Mouse (Mus musculus) left cerebral cortex, postnatal 36 days (tissue): ENCODE results near the gene Gm2115. TPM values are rescaled to one million over a fixed set of nuclear protein-coding genes. Genes with fewer than 3 reads are reported as not detected.

Source experiments
- DNase-seq, 2 experiments: peaks; one replicate each; pipeline ENCODE4 v3.0.0; 2021 to 2022; ENCODE audit warnings: low spot score in 2 of 2, mixed read lengths in 1 of 2
- intact Hi-C: fragments of 180-260 bp; cut with DNase I; formaldehyde crosslinking; loops from one replicate; pipeline ENCODE4 v1.15.1; 2025
- total RNA-seq, 2 experiments: library from RNA; stranded (reverse); gene quantifications; 2 replicates each; pipeline ENCODE4 v1.2.3; 2021

The Gm2115 gene
- 1 to 10 TPM; 4.6 to 4.8 TPM for total RNA-seq

DNA sequence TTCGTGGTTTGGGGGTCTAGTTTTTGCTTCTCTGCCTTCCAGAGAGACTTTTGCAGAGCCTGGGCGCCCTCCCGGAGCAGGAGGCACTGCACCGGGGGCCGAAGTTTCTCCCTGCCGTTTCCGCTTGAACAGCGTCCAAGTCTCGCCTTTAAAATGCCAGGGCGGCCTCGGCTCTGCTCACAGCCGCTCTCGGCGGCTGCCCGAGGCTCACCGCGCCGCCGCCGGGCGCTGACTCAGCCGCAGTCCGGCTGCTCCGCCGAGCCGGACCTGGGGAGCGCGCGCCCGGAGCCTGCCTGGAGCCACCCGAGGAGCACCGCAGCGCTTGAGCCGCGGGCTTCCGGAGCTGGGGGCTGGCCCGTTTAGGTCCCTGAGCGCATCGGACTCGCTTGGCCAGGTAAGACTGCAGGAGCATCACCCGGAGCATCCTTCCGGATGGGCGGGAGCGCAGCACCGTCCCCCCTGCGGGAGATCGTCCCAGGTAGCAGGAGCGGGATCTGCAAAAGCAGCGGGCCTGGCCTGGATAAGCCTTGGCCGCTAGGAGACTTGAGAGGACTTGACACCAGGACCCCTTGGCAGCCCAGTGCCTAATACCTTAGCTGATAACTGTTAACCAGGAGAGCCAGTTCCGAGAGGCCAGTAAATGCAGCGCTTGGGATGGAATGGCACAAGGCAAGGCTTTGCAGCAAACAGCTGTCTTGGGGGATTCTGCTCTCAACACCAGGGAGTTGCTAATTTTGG, at the start of gene Gm2115:
Gm2115 (plus strand) TSS at position 159 of the 738 bp plus-strand sequence.
- intact Hi-C loops: loop anchor here (10.0 kb wide), 1 partner anchor 74 kb away; no protein-coding TSS in a partner anchor
- DNase-seq: peak; percentile 37 to 61

DNA sequence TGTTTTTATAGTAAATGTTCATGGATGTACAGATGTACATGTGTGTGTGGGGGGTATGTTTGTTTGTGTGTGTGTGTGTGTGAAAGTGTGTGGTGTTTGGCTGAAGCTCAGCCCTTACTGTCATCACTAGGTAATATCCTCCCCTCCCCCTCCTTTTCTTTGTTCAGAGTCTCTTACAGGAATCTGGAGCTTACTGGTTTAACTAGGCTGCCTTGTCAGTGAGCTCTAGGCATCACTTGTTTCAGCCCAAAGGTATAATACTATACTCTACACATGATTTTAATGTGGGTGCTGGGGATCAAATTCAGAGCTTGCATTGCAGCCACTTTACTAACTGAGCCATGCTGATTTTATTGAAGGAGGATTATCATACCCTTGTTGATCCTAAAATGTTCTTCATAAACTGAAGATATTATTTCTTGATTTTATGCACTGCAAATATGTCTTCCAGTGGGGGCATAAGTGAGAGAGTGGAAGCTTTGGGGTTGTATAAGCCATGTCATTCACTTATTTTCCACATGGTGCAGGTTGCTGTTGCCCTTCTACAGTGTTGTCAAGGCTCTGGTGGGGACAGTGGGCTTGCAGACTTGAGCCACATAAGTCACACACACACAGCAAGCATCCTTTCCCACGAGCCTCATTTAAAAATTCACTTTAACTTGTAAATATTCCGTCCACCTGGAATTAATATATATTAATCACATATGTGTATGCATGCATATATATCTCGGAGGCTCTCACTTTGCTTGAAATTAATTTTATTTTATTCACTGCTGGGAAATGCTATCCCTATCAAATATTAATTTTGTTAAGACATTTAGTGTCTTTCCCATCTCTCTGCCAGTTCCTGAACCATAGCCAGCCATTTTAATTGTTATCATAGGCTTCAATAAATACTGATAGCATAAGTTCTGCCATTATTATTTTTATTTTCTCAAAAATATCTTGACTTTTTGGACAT, 45.0 kb upstream of the Gm2115 start:
- DNase-seq: no peak
- intact Hi-C loops: no loop called here

DNA sequence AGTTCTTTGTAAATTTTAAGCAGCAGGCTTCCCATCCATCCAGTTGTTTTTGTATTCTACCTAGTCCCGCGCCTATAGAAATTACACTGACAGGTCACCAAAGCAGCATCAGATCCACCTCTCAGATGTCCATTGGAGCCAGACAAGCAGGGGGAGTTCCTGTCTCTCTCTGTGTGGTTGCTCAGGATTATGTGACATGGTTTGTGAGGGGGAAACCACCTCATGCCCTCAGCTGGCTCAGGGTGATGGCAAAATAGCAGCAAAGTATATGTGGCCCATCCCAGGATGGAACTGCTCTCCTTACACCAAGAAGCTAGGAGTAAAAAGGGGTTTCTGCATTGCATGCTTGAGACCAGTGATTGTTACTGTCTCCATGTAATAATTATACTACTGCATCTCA, 42.3 kb upstream of the Gm2115 start:
- intact Hi-C loops: no loop called here
- no peak for DNase-seq

DNA sequence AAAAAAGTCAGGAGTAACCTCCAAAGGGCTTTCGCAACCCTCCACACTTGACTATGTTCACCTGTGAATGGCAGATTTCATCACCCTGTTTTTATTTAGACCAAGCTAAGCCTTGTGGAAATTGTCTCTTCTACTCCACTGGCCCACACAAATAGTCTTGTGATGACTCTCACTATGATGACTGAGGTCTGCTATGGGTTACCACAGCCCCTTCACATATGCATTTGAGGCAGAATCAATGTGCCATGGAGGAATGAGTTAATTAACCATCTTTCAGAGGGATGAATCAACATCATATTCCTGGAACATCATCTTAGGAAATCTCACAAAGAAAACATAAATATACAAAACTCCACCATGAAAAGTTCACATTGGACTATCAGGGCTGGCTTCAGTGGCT, 25.6 kb upstream of the Gm2115 start:
- no peak for DNase-seq
- intact Hi-C loops: no loop called here

DNA sequence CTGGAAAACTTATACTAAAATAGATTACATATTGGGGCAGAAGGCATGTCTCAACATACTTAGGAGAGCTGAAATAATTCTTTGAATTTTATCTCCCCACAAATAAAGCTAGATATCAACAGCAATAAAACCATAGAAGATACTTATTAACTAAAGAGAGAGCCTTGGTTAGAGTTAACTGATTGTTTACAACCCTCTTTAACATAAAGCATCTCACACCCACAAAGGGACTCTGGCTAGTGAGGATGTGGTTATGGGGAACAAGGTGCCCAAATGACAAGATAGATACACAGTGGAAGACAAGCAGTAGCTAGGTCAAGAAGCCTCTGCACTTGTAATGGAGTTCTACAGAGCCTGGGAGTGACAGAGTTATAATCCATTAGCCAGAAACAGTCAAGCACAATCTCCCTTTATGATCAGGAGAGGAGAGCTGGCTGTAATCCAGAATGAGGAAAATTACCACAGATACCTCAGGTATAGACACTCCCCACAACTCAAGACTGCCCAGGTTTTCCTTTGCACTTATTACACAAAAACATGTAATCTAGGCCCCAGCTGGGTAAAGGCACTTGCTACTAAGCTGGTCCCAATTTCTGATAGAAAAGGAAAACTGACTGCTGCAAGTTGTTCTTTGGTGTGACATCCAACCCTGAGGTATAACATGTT, 10.1 kb upstream of the Gm2115 start:
- no peak for DNase-seq
- intact Hi-C loops: no loop called here

DNA sequence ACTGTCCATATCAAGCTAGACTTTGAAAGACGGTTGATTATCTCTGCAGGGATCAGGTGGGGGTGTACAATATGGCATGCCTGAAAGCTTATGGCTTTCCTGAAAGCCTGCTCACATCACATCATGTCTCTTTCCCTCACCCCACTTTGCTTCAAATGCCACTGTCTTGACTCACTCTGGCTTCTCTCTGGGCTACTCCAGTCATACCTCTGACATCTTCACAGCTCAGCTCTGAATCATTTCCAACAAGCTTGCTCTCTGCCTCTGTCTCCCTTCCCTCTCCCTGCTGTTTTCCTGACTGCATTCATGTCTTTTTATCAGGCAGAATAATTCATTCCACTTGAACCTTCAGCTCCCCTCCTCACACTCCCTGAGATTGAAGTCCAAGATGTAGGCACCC, 7.4 kb upstream of the Gm2115 start:
- DNase-seq: no peak
- intact Hi-C loops: loop anchor here (10.0 kb wide), 1 partner anchor 67 kb away; no protein-coding TSS in a partner anchor

DNA sequence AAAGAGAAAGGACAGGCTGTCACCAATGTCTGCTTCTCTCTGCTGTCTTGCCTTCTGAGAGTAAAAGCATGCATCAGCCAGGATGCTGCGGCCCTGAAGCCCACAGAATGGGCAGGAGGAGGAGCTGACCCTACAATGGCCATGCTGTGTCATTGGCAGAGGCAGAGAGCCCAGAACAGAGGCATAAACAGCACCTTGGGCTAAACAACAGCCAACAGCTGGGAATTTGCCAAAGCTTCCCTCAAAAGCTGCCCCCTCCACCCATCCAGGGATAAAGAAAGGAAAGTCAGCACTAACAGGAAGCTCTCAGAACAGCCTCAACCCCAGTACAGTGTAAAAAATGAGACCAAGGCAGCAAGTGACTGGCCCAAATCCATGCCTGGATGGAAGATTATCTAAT, 6.3 kb upstream of the Gm2115 start:
- no peak for DNase-seq
- intact Hi-C loops: loop anchor here (10.0 kb wide), 1 partner anchor 68 kb away; no protein-coding TSS in a partner anchor

DNA sequence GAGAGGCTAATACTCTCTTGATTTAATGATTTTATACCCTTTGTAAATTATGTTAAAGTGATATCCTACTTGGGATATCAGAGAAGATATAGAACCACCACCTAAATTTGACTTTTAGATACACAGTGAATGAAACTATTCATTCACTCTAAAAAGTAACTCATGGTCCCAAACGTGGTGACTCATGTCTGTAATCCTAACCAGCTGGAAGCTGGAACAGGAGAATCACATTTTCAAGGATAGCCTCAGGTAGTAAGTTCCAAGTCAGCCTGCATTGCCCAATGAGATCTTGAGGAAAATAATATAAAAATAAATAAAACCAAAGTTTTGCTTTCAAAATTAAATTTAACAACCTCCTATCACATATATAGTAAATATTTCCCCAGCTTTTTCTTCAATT, 2.6 kb upstream of the Gm2115 start:
- intact Hi-C loops: loop anchor here (10.0 kb wide), 1 partner anchor 71 kb away; no protein-coding TSS in a partner anchor
- no peak for DNase-seq

DNA sequence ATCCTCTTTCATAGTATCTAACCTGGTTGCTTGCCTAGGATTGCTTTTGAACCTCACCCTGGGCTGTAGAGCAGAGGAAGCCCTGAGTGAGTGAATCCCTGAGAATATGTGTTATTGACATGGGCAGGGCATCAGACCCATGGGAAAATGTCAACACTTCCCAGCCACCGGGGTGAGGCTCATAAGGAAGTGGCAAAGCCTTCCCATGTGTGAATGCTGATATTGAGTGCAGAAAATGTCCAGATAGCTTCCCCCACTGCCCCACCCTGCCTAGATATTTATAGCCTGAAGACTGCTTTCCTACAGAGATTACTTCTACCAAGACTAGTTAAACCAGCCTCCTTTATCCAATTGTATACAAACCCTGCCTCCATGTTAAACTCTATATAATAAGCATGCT, 4.0 kb downstream of the Gm2115 start:
- intact Hi-C loops: no loop called here

DNA sequence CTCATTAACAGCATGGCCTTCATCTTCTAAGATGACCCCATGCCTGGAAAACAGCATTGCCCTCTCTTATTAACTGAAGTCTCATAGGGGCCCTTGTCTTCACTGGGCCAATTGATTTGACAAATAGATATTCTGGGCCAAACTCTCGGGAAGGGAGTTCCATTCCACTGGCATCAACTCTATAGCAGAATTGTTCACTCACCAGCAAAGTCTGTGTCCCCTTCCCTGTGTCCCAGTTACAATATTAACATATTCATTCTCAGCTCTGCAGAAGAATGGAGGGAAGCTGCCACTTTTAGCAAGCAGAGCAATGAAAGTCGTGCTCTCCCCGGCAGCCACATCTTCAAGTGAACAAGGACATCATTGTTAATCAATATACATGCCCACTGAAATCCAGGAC, 5.9 kb downstream of the Gm2115 start:
- intact Hi-C loops: no loop called here
- no peak for DNase-seq

More for the DNA sequence above, 4.0 kb downstream of the Gm2115 start:
- DNase-seq: no peak

DNA sequence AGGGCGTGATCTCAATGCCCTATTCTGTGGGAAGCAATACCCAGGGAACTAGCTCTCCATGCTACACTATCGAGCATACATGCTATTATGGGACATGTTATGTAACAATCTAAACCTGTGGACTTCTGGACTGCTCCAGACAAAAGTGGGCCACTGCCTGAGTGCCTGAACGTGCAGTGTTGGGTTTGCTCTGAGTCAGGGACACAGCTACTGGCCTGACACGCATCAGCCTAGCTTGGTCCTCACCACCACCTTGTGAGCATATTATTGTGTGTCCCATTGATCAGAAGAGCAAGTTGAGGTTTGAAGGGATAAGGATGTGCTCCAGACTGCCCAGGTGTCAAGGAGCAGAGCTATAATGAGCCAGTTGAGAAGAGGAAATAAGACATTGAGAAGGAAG, 16.2 kb downstream of the Gm2115 start:
- no peak for DNase-seq
- intact Hi-C loops: no loop called here

DNA sequence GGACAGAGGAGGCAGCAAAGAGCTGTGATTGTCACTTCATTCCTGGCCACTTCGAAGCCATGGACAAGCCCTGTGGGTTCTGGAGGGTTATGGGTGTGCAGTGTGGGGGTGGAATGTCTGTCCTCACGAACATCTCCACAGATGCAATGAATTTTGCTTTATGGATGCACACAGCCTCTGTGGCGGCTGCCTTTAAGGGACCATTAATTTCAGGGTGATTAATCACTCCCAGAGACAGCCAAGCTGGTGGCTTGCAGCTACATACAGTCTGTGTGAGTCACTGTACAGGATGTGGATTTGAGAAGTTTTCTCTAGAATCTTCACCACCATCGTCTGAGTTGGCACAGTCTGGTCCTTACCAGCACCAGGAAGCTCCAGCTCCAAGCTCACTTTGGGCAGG, 17.9 kb downstream of the Gm2115 start:
- intact Hi-C loops: no loop called here
- DNase-seq: no peak

DNA sequence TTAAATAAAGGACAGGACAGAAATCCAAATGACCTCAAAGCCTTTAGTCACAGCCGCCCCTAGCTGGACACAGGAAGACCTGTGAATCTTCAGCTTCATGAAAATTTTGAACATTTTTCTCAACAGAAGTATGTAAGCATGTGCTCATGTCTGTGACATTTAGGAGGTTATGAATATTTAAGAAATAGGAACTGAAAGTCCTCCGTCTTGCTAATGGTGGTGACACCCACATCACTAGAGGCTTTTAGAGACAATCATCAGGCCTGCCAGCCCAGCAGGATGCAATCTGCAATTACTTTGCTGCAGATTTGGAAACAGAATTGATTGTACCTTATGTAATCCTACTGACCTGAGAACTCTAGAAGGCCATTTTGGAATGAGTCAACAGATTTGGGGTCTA, 22.7 kb downstream of the Gm2115 start:
- DNase-seq: no peak
- intact Hi-C loops: no loop called here

DNA sequence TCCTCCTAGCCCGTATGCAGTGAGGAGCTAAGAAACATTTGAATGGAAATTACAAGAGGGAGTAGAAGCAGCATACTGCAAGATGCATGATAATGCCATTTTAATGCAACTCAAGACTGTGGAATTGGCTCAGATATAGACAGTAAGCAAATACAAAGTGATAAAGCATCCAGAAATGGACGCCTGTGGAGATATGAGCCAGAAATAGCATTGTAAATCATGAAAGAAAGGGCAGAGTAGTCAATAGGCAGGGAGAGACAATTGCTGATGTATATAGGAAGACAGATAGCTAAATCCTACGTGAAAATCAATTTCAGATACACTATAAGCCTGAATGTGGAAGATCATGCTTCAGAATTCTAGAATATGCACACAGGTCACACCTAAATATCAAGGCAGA, 26.5 kb downstream of the Gm2115 start:
- intact Hi-C loops: no loop called here
- DNase-seq: no peak

DNA sequence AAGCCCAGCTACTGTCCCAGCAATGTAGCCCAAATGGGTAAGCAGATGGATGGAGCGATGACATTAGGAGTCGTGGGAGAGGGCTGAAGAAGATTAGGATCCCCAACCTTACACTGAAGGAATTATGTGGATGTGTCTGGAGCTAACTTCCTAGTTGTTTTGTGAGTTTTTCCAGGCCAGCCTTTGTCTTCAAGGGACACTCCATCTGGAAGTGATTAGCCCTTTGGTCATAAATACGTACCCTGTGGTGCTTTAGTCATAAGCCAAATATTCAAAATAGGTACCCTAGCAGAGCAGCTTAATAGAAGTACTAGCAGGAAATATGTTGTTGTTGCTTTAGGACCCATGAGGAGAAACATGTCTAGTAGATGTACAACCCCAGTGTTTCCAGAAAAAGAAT, 28.6 kb downstream of the Gm2115 start:
- intact Hi-C loops: no loop called here
- no peak for DNase-seq

DNA sequence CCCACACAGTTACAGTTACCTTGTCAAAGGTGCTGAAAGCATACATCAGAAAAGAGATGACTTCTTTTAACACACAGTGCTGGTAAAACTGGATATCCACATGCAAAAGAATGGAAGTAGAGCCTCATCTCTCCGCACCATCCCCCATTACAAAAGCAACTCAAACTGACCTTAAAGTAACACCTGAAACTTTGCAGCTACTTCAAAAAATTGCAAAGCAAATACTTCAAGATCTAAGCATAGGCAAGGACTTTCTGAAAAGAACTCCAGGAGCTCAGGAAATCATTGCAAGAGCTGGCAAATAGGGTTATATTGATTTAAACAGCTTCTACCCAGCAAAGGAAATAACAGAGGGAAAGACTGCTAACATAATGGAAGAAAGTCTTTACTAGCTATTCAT, 31.7 kb downstream of the Gm2115 start:
- no peak for DNase-seq
- intact Hi-C loops: no loop called here

DNA sequence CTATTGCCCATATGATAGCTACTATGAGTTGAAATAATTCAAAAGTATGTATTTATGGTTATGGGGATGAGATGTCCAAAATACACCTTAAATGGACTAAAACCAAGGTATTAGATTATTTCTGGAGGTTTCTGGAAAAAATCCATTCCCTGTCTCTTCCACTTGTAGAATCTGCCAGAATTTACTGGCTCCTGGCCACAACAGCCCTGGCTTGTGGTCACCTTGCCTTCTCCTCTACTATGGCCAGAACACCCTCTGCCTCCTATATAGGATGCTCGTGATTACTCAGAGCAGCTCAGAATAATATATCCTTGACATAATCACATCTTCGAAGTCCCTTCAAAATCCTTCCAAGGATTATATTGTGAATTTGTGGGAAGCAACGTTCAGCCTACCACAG, 35.5 kb downstream of the Gm2115 start:
- intact Hi-C loops: no loop called here
- DNase-seq: no peak

DNA sequence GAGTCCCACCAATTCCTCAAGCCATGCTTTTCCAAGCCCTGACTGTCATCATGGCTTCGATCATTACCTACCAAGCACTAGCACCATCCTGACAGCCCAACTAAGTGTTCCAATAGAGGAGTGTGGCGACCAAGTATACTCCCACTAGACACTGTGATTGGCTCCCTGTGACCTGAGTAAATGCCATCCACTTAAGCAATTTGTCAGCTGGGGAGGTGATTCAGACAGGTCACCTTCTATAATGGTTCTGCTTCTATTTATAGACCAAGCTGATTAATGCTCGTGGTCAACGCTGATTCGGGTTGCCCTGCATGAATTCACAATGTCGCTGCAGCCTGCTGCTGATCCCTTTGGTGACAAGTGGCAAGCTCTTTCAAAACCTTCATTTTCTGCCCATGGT, 37.4 kb downstream of the Gm2115 start:
- DNase-seq: no peak
- intact Hi-C loops: no loop called here

DNA sequence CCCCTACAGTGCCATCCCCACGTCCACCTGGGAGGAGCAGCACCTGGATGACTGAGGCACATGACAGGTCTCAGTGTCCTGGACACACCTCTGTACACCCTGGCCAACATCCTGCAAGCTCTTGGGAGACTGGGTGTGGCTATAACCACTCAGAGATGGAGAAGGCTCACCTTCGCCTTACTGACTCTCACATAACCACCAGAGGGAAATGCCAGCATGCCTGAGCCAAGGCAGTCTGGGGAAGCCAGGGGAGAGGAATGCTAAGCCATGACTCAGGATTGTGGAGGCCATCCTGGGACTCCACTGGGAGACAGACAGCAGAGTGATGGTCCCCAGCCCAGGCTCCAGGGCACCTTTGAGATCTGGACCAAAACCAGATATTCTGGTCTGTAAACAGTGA, 48.3 kb downstream of the Gm2115 start:
- intact Hi-C loops: no loop called here
- DNase-seq: no peak

DNA sequence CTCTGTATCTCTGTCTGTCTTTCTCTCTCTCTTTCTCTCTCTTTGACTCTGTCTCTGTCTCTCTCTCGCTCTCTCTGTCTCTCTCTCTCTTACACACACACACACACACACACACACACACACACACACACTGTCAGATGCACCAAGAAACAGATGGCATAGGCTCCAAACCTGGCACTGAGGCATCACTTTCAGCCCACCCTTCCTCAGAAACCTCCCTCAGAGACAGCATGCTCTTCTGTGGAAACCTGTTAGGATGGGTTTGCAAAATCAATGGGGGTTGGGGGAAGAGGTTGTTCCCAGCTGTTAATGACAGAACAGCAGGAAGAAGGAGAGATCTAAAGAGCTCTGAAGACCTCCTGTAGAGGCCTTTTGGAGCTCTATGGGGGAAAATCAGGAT, 50.1 kb downstream of the Gm2115 start:
- peak; percentile 44 to 50 for DNase-seq
- intact Hi-C loops: no loop called here
